Mouse (Mus musculus) MEL (cell line): Measurements from ENCODE around the gene Olfr1089. TPM values are rescaled to one million over a fixed set of nuclear protein-coding genes. Genes with fewer than 3 reads are reported as not detected.

Experiments used
- DNase-seq: peaks from one replicate; pipeline ENCODE4 v3.0.0; 2011; ENCODE audit warnings: low read depth, low spot score
- H3K27ac ChIP-seq: 2 replicates; pipeline ENCODE4 v1.5.1; 2012; ENCODE audit warnings: low read depth, mild to moderate bottlenecking, control low read depth, low read length, moderate library complexity; ENCODE audit not compliant: control insufficient read depth
- H3K27me3 ChIP-seq, 2 experiments: fragments of 150-350 bp in 1 of 2; sonication (generic) in 1 of 2; 2 replicates each; pipeline ENCODE4 v1.6.1; 2012; ENCODE audit warnings: low read length in 2 of 2, mild to moderate bottlenecking in 2 of 2, improper control_type of control experiment in 1 of 2, moderate library complexity in 1 of 2; ENCODE audit not compliant: insufficient read depth in 2 of 2, control insufficient read depth in 1 of 2
- H3K36me3 ChIP-seq, 2 experiments: 2 replicates each; pipeline ENCODE4 v1.6.1; 2012 to 2014; ENCODE audit warnings: low read length in 2 of 2, improper control_type of control experiment in 1 of 2, inconsistent platforms in 1 of 2, mild to moderate bottlenecking in 1 of 2; ENCODE audit not compliant: insufficient read depth in 2 of 2, control insufficient read depth in 1 of 2
- H3K4me1 ChIP-seq, 2 experiments: fragments of 150-350 bp in 1 of 2; sonication (generic) in 1 of 2; 2 replicates each; pipeline ENCODE4 v1.6.1; 2012; ENCODE audit warnings: low read length in 2 of 2, improper control_type of control experiment in 1 of 2, mild to moderate bottlenecking in 1 of 2; ENCODE audit not compliant: insufficient read depth in 2 of 2, control insufficient read depth in 1 of 2
- H3K4me3 ChIP-seq, 2 experiments: fragments of 150-350 bp in 1 of 2; sonication (generic) in 1 of 2; 2 replicates each; pipeline ENCODE4 v1.5.1; 2012; ENCODE audit warnings: low read depth in 2 of 2, low read length in 2 of 2, mild to moderate bottlenecking in 2 of 2, moderate library complexity in 2 of 2, control low read depth in 1 of 2, improper control_type of control experiment in 1 of 2; ENCODE audit not compliant: control insufficient read depth in 1 of 2, insufficient read depth in 1 of 2
- H3K79me2 ChIP-seq: 2 replicates; pipeline ENCODE4 v1.6.1; 2012; ENCODE audit warnings: mild to moderate bottlenecking, low read length, moderate library complexity; ENCODE audit not compliant: control insufficient read depth, poor library complexity, insufficient read depth
- H3K9ac ChIP-seq: 2 replicates; pipeline ENCODE4 v1.6.1; 2012; ENCODE audit warnings: low read depth, mild to moderate bottlenecking, control low read depth, low read length, moderate library complexity; ENCODE audit not compliant: control insufficient read depth, poor library complexity, severe bottlenecking
- H3K9me3 ChIP-seq: fragments of 150-350 bp; sonication (generic); replicated peaks from 2 replicates; pipeline ENCODE4 v1.6.1; 2012; ENCODE audit warnings: mild to moderate bottlenecking, low read length, improper control_type of control experiment, moderate library complexity; ENCODE audit not compliant: insufficient read depth
- CHD1 ChIP-seq: IDR thresholded peaks from 2 replicates; pipeline ENCODE4 v1.6.1; 2012; ENCODE audit warnings: low read depth, mild to moderate bottlenecking, inconsistent platforms, low read length, improper control_type of control experiment
- CHD2 ChIP-seq: IDR thresholded peaks from 2 replicates; pipeline ENCODE4 v1.6.1; 2011; ENCODE audit warnings: low read length, improper control_type of control experiment
- CTCF ChIP-seq, 3 experiments: IDR thresholded peaks in 2 of 3; conservative IDR thresholded peaks in 1 of 3; 2 replicates each; pipeline ENCODE4 v1.5.1; 2011 to 2012; ENCODE audit warnings: low read length in 3 of 3, low read depth in 2 of 3, mild to moderate bottlenecking in 2 of 3, improper control_type of control experiment in 1 of 3, inconsistent platforms in 1 of 3, mixed read lengths in 1 of 3, moderate library complexity in 1 of 3; ENCODE audit not compliant: control insufficient read depth in 1 of 3, insufficient read depth in 1 of 3, poor library complexity in 1 of 3, severe bottlenecking in 1 of 3
- ETS1 ChIP-seq: IDR thresholded peaks from 2 replicates; pipeline ENCODE4 v1.6.1; 2012; ENCODE audit warnings: low read depth, mild to moderate bottlenecking, inconsistent platforms, low read length, improper control_type of control experiment, moderate library complexity
- JUND ChIP-seq: IDR thresholded peaks from 2 replicates; pipeline ENCODE4 v1.6.1; 2011; ENCODE audit warnings: low read depth, mild to moderate bottlenecking, improper control_type of control experiment, low read length
- KAT2A ChIP-seq: conservative IDR thresholded peaks from 2 replicates; pipeline ENCODE4 v1.6.1; 2012; ENCODE audit warnings: low read depth, low read length, improper control_type of control experiment, inconsistent platforms
- MAX ChIP-seq: IDR thresholded peaks from 2 replicates; pipeline ENCODE4 v1.6.1; 2011; ENCODE audit warnings: low read length, improper control_type of control experiment
- MEF2A ChIP-seq: IDR thresholded peaks from 2 replicates; pipeline ENCODE4 v1.6.1; 2014; ENCODE audit warnings: low read depth, mild to moderate bottlenecking, inconsistent platforms, low read length, improper control_type of control experiment; ENCODE audit not compliant: poor library complexity, insufficient replicate concordance, severe bottlenecking; ENCODE audit errors: extremely low read depth
- MXI1 ChIP-seq: IDR thresholded peaks from 2 replicates; pipeline ENCODE4 v1.6.1; 2011; ENCODE audit warnings: mild to moderate bottlenecking, low read depth, low read length, improper control_type of control experiment
- MYB ChIP-seq: IDR thresholded peaks from 2 replicates; pipeline ENCODE4 v1.6.1; 2011; ENCODE audit warnings: mild to moderate bottlenecking, low read depth, low read length, improper control_type of control experiment
- MYC ChIP-seq: IDR thresholded peaks from 2 replicates; pipeline ENCODE4 v1.6.1; 2011; ENCODE audit warnings: low read depth, mild to moderate bottlenecking, low read length, improper control_type of control experiment, moderate library complexity
- NELFE ChIP-seq: IDR thresholded peaks from 2 replicates; pipeline ENCODE4 v1.6.1; 2011; ENCODE audit warnings: low read depth, low read length, improper control_type of control experiment
- NRF1 ChIP-seq: IDR thresholded peaks from 2 replicates; pipeline ENCODE4 v1.6.1; 2014; ENCODE audit warnings: low read depth, mild to moderate bottlenecking, inconsistent platforms, low read length, improper control_type of control experiment, moderate library complexity; ENCODE audit not compliant: poor library complexity, insufficient read depth, severe bottlenecking
- POLR2AphosphoS2 ChIP-seq: IDR thresholded peaks from 2 replicates; pipeline ENCODE4 v1.6.1; 2011; ENCODE audit warnings: low read length, improper control_type of control experiment
- POLR2AphosphoS5 ChIP-seq: IDR thresholded peaks from 2 replicates; pipeline ENCODE4 v1.6.1; 2012; ENCODE audit warnings: low read depth, borderline replicate concordance, mild to moderate bottlenecking, inconsistent platforms, low read length, moderate library complexity, mixed read lengths
- RCOR1 ChIP-seq: IDR thresholded peaks from 2 replicates; pipeline ENCODE4 v1.6.1; 2012; ENCODE audit warnings: low read depth, mild to moderate bottlenecking, inconsistent platforms, low read length, improper control_type of control experiment
- SIN3A ChIP-seq: IDR thresholded peaks from 2 replicates; pipeline ENCODE4 v1.6.1; 2012; ENCODE audit warnings: low read length, improper control_type of control experiment, inconsistent platforms
- TBP ChIP-seq: IDR thresholded peaks from 2 replicates; pipeline ENCODE4 v1.8.0; 2011; ENCODE audit warnings: low read depth, low read length, improper control_type of control experiment
- TCF12 ChIP-seq: IDR thresholded peaks from 2 replicates; pipeline ENCODE4 v1.6.1; 2014; ENCODE audit warnings: low read depth, mild to moderate bottlenecking, inconsistent platforms, low read length, improper control_type of control experiment, moderate library complexity
- UBTF ChIP-seq: IDR thresholded peaks from 2 replicates; pipeline ENCODE4 v1.6.1; 2012; ENCODE audit warnings: low read depth, mild to moderate bottlenecking, inconsistent platforms, low read length, improper control_type of control experiment, moderate library complexity, borderline replicate concordance; ENCODE audit not compliant: insufficient read depth
- USF1 ChIP-seq: IDR thresholded peaks from 2 replicates; pipeline ENCODE4 v1.6.1; 2014; ENCODE audit warnings: low read depth, mild to moderate bottlenecking, inconsistent platforms, low read length, improper control_type of control experiment, moderate library complexity
- polyA plus RNA-seq, 2 experiments: library from polyadenylated mRNA; stranded (reverse) in 1 of 2; unstranded in 1 of 2; fragments of >175 nt in 1 of 2; fragments of >200 nt in 1 of 2; gene quantifications; 2 replicates each; pipeline versions ENCODE4 v1.2.1 to v1.2.4; 2012; ENCODE audit warnings: low replicate concordance in 2 of 2, low read depth in 1 of 2; ENCODE audit not compliant: insufficient read length in 2 of 2, insufficient read depth in 1 of 2, missing spikeins in 1 of 2
- total RNA-seq: library from RNA; depleted of rRNA; stranded (reverse); fragments of 300-350 nt; gene quantifications from 2 replicates; pipeline ENCODE4 v1.2.3, GENCODE M21; 2012

The Olfr1089 gene
- total and polyA plus RNA-seq, 3 experiments: not detected

DNA sequence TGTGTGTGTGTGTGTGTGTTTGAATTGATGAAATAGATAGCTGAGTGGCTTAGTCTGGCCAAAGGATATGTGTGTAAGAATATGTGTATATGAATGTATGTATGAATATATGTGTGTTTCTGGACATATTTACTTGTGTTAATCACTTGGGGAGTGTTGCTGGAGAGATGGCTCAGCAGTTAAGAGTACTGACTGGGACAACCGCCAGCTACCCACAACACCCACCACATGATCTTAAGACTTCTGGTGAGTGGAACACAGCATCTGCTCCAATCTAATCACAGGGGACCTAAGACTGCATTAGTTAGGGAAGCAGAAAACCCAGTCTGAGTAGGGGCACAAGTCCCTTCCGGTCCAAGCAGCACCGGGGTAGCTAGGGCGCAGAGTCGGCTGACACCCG lies 27.5 kb upstream of the Olfr1089 start:
- Histone ChIP-seq H3K79me2 (no peaks in the 10 kb centered on the region), H3K27me3 (no peaks in the 10 kb centered on the region), H3K27ac (no peak overlapping the region), H3K4me3 (no peak overlapping the region), H3K9me3 (no peaks in the 10 kb centered on the region), H3K4me1 (no peaks in the 10 kb centered on the region), H3K9ac (no peak overlapping the region), H3K36me3 (no peaks in the 10 kb centered on the region)
- DNase-seq: no peak
- TF ChIP-seq MYC (no peak), RCOR1 (no peak), MXI1 (no peak), POLR2AphosphoS5 (no peak), MEF2A (no peak), TCF12 (no peak)

DNA sequence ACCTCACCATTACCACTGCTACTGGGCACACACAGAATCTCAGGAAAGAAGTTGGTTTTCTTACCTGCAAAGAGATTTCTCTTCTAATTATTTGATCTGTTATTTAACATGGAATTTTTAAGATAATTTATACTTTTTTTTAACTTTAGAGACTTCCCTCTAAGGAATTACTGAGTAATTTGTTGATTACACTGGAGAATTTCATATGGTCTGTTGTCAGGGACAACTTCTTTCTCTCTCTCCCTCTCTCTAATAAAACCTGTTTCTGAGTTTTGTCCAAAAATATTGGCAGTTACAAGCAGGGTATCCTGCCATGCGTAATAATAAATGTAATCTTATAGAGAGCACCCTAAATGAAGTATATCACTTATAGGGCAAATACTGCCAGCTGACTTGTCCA lies 25.4 kb upstream of the Olfr1089 start, which contains the start of gene Olfr1090:
TSS of gene Olfr1090 (minus strand) at position 101 of the 400 bp plus-strand sequence.
- no peak for DNase-seq
- no peaks in the 10 kb centered on the region for H3K27me3 ChIP-seq
- no peaks in the 10 kb centered on the region for H3K36me3 ChIP-seq
- H3K9ac ChIP-seq: no peak within 1 kb of the TSS
- no peak within 1 kb of the TSS for H3K27ac ChIP-seq
- TF ChIP-seq MXI1 (no peak), NRF1 (no peak), CHD1 (no peak), KAT2A (no peak), ETS1 (no peak), MYB (no peak), JUND (no peak), NELFE (no peak), MAX (no peak), CHD2 (no peak), UBTF (no peak), TBP (no peak), SIN3A (no peak), POLR2AphosphoS2 (no peak), CTCF (IDR thresholded peaks at IDR 0.05 in 2 of 3, conservative IDR thresholded peaks at IDR 0.05 in 1 of 3; ENCODE audit: control insufficient read depth in 1 of 3, insufficient read depth in 1 of 3, low read depth in 2 of 3, low read length in 3 of 3, poor library complexity in 1 of 3, severe bottlenecking in 1 of 3) (no peak), RCOR1 (no peak), USF1 (no peak)
- H3K9me3 ChIP-seq: no peaks in the 10 kb centered on the region
- H3K79me2 ChIP-seq: no peaks in the 10 kb centered on the region
- no peaks in the 10 kb centered on the region for H3K4me1 ChIP-seq
- H3K4me3 ChIP-seq: no peak within 1 kb of the TSS
